Mouse (Mus musculus) embryonic fibroblast, embryonic 13.5 days (primary cell): ENCODE data around the gene Tas2r126. TPM values are rescaled to one million over a fixed set of nuclear protein-coding genes. Genes with fewer than 3 reads are reported as not detected.
"Not testable (repeated sequence)": the region's sequence is repeated elsewhere in the genome, so short reads cannot be mapped to it uniquely, and the experiment has no call there.

Experiments
- H3K27ac ChIP-seq: 2 replicates; pipeline ENCODE4 v1.5.1; 2012; ENCODE audit warnings: low read length, control low read depth, inconsistent platforms; ENCODE audit not compliant: insufficient read depth
- H3K4me1 ChIP-seq: 2 replicates; pipeline ENCODE4 v1.6.1; 2011; ENCODE audit warnings: low read length; ENCODE audit not compliant: control insufficient read depth, insufficient read depth
- H3K4me3 ChIP-seq: 2 replicates; pipeline ENCODE4 v1.5.1; 2011; ENCODE audit warnings: mild to moderate bottlenecking, control low read depth, low read length; ENCODE audit not compliant: insufficient read depth
- CTCF ChIP-seq: IDR thresholded peaks from 2 replicates; pipeline ENCODE4 v1.5.1; 2011; ENCODE audit warnings: mild to moderate bottlenecking, control low read depth, low read length, moderate library complexity, borderline replicate concordance; ENCODE audit not compliant: insufficient read depth
- POLR2A ChIP-seq: IDR thresholded peaks from 2 replicates; pipeline ENCODE4 v1.6.1; 2011; ENCODE audit warnings: low read depth, mild to moderate bottlenecking, control low read depth, low read length, moderate library complexity
- polyA plus RNA-seq: library from polyadenylated mRNA; stranded (reverse); fragments of >200 nt; gene quantifications from 2 replicates; pipeline ENCODE4 v1.2.4, GENCODE M21; 2011; ENCODE audit warnings: low read depth; ENCODE audit not compliant: missing spikeins, insufficient read length

The Tas2r126 gene
- polyA plus RNA-seq, 1 experiment: not detected

DNA sequence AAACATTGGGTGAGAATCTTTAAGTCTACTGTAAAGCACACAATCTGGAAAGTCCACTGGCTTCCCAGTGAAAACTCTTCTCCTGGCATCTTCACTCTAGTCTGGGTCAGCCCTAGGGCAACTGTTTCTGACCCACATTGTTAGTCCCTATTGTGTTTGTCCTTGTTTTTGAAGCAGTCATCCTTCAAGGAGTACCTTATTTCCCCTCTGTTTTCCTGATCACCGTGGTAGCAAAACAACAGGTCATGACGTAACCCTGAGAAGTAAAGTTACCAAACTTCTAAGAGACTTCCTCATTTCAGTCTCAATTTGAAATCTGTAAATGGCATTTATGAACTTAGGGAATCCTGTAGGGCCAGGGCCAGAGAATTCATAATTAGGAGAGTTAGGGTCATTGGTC lies 12.9 kb upstream of the Tas2r126 start:
- Histone ChIP-seq H3K27ac (no peak overlapping the region), H3K4me3 (no peak overlapping the region), H3K4me1 (no peaks in the 10 kb centered on the region; the same call in 1 of the 2 replicates)
- TF ChIP-seq CTCF (no peak), POLR2A (no peak)

DNA sequence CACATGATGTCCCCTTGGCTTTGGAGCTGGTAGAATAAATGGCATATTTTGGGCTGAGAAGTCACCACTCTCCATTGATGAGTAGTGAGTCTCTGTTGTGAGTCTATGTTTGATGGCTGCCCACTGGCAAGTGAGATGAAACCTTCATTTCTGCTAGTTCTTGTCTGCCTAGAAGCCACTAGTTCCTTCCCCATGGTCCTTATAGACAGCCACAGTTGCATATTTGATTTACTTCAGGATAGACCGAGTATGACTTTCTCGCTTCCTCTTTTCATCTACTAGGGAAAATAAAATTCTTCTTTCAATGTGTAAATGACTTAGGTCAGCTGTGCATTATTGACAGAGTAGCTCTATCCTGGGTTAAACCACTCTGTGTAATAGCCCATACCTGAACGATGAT lies 9.9 kb upstream of the Tas2r126 start:
- H3K4me3 ChIP-seq: no peak overlapping the region
- TF ChIP-seq CTCF (no peak), POLR2A (no peak)
- no peak overlapping the region for H3K27ac ChIP-seq
- no peaks in the 10 kb centered on the region; the same call in 1 of the 2 replicates for H3K4me1 ChIP-seq

DNA sequence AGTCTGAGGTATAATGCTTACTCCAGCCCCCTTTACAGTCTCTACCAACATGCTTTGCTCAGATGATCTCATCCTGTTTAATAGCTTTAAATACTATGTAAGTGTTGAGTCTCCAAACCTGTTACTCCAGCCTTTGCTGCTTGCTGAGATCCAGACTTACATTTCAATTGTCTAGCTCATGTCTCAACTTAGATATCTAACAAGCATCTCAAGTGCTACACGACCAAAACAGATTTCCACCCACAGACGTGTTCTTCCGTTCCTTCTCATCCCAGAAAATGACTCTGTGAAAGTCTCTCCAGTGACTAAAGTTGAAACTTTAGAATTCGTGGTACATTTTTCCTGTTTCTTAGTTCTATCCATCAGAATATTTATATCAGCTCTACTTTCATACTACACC lies 8.0 kb upstream of the Tas2r126 start:
- Histone ChIP-seq H3K4me1 (no peaks in the 10 kb centered on the region; the same call in 1 of the 2 replicates), H3K27ac (no peak overlapping the region), H3K4me3 (no peak overlapping the region)
- TF ChIP-seq POLR2A: no peak
- TF ChIP-seq CTCF: no peak

DNA sequence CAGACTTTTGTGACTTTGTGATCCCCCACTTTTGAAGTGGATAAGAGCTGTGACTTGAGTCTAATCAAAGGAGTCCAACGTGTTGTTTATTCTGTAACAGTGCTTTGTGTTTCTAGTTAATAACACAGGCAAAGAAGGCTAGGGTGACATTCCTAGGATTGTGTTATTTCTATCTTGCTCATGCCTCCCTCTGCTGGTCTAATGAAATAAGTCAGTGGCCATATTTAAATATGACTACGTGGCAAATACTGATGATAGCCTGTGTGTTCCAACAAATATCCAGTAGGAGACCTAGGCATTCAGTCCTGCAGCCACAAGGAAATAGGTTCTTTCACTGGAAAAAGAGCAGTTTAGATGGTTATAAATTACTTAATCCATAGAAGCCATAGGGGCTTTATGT lies 781 bp upstream of the Tas2r126 start:
- TF ChIP-seq CTCF: no peak
- TF ChIP-seq POLR2A: no peak
- Histone ChIP-seq H3K4me1 (no peaks in the 10 kb centered on the region), H3K4me3 (no peak overlapping the region), H3K27ac (no peak overlapping the region)

DNA sequence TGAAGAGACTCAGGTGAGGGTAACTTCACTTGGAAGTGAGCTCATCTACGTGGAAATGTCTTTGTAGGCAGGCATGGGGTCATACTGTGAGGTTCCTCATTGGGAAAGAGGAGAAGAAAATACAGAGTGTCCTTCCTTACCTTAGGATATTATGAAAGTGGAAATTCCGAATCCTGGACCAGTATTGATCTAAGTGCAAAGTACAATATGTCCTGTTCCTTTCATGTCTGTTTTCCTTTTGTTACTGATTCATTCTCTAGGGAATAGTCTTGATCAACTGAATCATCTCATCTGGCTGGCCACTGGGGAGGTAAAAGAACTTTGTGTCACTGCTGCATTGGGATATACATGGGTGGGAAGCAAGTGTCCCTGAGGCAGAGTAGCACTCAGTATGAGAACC lies 1.2 kb downstream of the Tas2r126 start:
- H3K4me3 ChIP-seq: no peak overlapping the region
- no peak overlapping the region for H3K27ac ChIP-seq
- no peak for TF ChIP-seq CTCF
- no peak for TF ChIP-seq POLR2A
- H3K4me1 ChIP-seq: no peaks in the 10 kb centered on the region

DNA sequence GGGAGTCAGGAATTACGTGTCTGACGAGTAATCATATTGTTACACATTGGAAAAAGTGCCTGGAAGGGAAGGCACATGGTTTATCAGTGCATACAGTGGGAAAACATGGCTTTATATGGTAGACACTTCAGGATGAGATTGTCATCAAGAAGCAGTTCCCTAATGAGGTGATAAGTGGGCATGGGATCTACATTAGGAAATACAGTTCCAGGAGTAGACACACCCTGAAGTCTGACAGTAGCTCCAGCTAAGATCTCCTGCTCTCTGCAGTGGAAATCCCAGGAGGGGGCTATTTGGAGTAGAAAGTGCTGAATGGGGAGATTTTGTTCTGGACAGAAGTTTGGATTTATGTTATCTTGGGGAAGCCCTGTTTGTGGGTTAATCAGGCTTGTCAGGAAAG lies 7.1 kb downstream of the Tas2r126 start:
- Histone ChIP-seq H3K27ac (no peak overlapping the region), H3K4me1 (no peaks in the 10 kb centered on the region), H3K4me3 (no peak overlapping the region)
- no peak for TF ChIP-seq CTCF
- no peak for TF ChIP-seq POLR2A

DNA sequence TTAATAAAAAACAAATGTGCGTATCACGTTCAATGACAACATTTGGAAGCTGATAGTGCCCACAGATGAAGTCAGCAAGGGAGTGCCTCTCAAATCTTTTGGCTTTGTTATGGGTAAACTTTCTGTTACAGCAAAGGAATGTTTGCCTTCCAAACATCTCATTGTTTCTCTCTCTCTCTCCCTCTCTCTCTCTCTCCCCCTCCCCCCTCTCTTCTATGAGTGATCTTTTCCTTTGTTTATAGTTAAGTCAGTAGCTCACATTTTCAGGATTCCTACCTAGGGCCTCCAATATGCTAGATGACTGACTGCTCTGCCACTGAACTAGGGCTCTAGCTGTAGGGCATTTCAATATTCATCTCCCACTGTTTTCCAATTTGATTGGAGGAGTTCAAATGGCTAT lies 10.2 kb downstream of the Tas2r126 start:
- TF ChIP-seq POLR2A (no peak), CTCF (no peak)
- no peaks in the 10 kb centered on the region for H3K4me1 ChIP-seq
- H3K4me3 ChIP-seq: no peak overlapping the region
- no peak overlapping the region for H3K27ac ChIP-seq

DNA sequence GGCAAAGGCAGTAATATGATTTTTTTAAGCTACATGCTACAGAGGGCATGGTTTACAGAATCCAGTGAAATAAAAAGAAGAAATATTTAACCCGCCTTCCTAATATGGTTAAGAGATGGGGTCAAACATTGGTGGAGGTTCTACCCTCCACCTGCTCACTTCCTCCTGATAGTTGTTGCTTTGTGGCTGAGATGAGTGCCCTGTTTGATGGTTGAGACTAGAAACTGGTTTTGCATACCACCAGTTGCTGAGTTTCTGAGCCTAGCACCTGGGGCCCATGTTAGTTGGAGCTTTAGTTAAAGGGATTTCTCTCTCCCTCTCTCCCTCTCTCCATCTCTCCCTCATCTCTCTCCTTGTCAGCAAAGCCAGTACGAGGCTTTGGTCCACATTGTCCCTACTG lies 13.0 kb downstream of the Tas2r126 start:
- no peak for TF ChIP-seq POLR2A
- TF ChIP-seq CTCF: no peak
- Histone ChIP-seq H3K4me1 (no peaks in the 10 kb centered on the region), H3K4me3 (no peak overlapping the region), H3K27ac (no peak overlapping the region)

DNA sequence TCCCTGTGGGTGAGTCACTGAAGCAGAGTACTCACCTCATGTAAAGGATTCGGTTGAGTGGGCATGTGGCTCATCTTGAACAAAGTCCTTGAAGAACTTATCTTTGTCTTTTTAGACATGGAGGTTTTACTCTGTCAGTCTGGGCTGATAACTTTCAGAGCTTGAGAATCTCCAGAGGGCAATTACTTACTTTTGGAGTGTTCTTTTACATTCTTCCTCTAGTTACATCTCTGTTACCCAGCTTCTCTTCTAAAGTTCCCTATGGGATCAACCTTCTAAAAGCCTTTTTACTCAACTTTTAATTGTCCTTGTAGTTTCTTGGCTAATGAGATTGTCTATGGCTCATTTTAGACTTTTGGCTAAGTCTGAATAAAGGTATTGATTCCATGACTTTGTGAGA lies 30.8 kb downstream of the Tas2r126 start, which contains the start of gene Olfr458:
TSS of gene Olfr458 (minus strand) at position 101 of the 400 bp plus-strand sequence.
- H3K27ac ChIP-seq: no peak within 1 kb of the TSS
- 0 out of 2 replicates have a peak, but pooled peaks cover 2% of the 10 kb centered on the region for H3K4me1 ChIP-seq
- TF ChIP-seq CTCF (no peak), POLR2A (no peak)
- no peak within 1 kb of the TSS for H3K4me3 ChIP-seq

DNA sequence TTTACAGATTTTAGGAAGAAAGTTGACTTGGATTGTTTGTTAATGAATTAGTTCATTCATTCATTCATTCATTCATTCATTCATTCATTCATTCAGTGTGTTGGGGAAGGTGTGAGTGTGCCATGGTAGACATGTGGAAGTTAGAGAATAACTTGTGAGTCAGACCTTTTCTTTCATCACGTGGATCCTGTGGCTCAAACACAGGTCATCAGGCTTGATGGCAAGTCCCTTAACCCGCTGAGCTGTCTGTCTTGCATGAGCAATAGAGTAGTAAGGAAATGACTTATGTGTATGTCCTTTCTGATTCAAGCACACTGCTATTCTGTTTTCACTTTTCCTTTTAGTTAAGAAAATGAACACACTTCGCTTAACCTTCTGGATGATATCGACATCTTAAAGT lies 36.2 kb downstream of the Tas2r126 start:
- no peaks in the 10 kb centered on the region for H3K4me1 ChIP-seq
- H3K27ac ChIP-seq: no peak overlapping the region
- TF ChIP-seq POLR2A (no peak), CTCF (no peak)
- H3K4me3 ChIP-seq: no peak overlapping the region

DNA sequence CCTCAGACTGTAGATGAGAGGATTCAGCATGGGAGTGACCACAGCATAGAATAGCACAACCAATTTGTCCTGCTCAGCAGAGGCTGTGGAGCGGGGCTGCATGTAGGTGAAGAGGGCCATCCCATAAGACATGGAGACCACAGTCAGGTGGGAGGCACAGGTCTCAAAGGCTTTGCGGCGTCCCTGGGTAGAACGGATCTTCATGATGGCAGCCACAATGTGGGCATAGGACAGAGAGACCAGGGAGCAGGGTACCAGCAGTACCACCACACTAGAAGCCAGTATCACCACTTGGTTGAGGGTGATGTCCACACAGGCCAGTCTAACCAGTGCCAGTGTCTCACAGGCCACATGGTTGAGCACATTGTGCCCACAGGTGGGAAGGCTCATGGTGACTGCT lies 37.0 kb downstream of the Tas2r126 start:
- H3K27ac ChIP-seq, H3K4me3 ChIP-seq, H3K4me1 ChIP-seq: not testable (repeated sequence)
